Mouse (Mus musculus) hindbrain, postnatal 0 days (tissue): ENCODE measurements around the gene Otx2. TPM values are rescaled to one million over a fixed set of nuclear protein-coding genes. Genes with fewer than 3 reads are reported as not detected.

Source experiments
- ATAC-seq: fragments of 200-750 bp; cut with Nextera tagmentation; 2 replicates; pipeline ENCODE4 v1.8.0; 2017; ENCODE audit warnings: mild to moderate bottlenecking, moderate TSS enrichment, moderate library complexity
- DNase-seq: peaks from one replicate; pipeline ENCODE4 v3.0.0-alpha.2; 2015; ENCODE audit warnings: low spot score
- H3K27ac ChIP-seq: fragments of 300-500 bp; sonication (generic); 2 replicates; pipeline ENCODE4 v1.5.1; 2014; ENCODE audit warnings: mild to moderate bottlenecking
- H3K27me3 ChIP-seq: fragments of 300-500 bp; sonication (generic); 2 replicates; pipeline ENCODE4 v1.6.1; 2014; ENCODE audit warnings: low read length, mixed read lengths; ENCODE audit not compliant: insufficient read depth
- H3K36me3 ChIP-seq: fragments of 300-500 bp; sonication (generic); 2 replicates; pipeline ENCODE4 v1.6.1; 2014; ENCODE audit warnings: low read length, mixed read lengths; ENCODE audit not compliant: insufficient read depth
- H3K4me1 ChIP-seq: fragments of 300-500 bp; sonication (generic); 2 replicates; pipeline ENCODE4 v1.6.1; 2014; ENCODE audit warnings: antibody characterized with exemption, low read length, mixed read lengths; ENCODE audit not compliant: insufficient read depth
- H3K4me2 ChIP-seq: fragments of 300-500 bp; sonication (generic); 2 replicates; pipeline ENCODE4 v1.6.1; 2014; ENCODE audit warnings: low read depth, mild to moderate bottlenecking, low read length, moderate library complexity, mixed read lengths
- H3K4me3 ChIP-seq: fragments of 300-500 bp; sonication (generic); 2 replicates; pipeline ENCODE4 v1.5.1; 2014; ENCODE audit warnings: low read length
- H3K9ac ChIP-seq: fragments of 300-500 bp; sonication (generic); replicated peaks from 2 replicates; pipeline ENCODE4 v1.6.1; 2014; ENCODE audit warnings: mild to moderate bottlenecking, low read length, moderate library complexity, mixed read lengths
- H3K9me3 ChIP-seq: fragments of 300-500 bp; sonication (generic); 2 replicates; pipeline ENCODE4 v1.6.1; 2016; ENCODE audit warnings: low read length, mixed read lengths
- CTCF ChIP-seq: IDR thresholded peaks from 2 replicates; pipeline ENCODE4 v1.5.1; 2016; ENCODE audit warnings: antibody characterized with exemption, control low read depth, low read depth
- WGBS: fragments of 180-500 bp; shearing (Covaris S2); extraction: QIAGEN DNeasy Blood & Tissue Kit; methylation state at CpG from one replicate; pipeline ENCODE4 v1.1.7; 2014; 5-methylcytosine and 5-hydroxymethylcytosine counted together
- polyA plus RNA-seq: library from polyadenylated mRNA; unstranded; fragments of >200 nt; fragmentation: Nextera tagmentation; extraction: Ambion mirVana; gene quantifications from 2 replicates; pipeline ENCODE4 v1.2.1, GENCODE M21; 2015
- total RNA-seq: library from RNA; depleted of rRNA; stranded (reverse); fragments of >200 nt; gene quantifications from 2 replicates; pipeline ENCODE4 v1.2.3, GENCODE M21; 2014; rRNA removed

The Otx2 gene
- total RNA-seq (27.6 and 48.4 TPM in 2 replicates), polyA plus RNA-seq (31.1 and 33.2 TPM in 2 replicates)

DNA sequence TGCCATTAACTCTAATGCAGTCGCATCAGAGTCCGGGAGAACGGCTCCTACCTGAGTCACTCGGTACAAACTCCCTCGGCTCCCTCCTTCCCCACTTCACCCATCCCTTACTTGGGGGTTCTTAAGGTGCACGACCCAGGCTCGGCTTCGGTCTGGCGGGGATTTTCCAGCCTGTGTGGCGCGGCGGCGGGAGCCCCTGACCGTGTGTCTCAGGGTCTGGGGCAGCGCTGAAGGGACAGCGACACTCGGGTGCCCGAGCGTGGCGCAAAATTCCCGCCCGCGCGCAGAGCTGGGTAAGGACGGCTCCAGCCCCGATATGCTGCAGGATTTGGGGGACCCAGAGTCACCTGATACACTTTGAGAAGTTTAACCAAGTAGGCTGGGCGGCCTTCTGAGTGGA is at the start of gene Otx2:
Otx2 (minus strand) TSS at position 279 of the 400 bp plus-strand sequence.
- TF ChIP-seq CTCF = no peak
- 1% methylated on average over 27 of the region's 27 CpGs for WGBS
- H3K27me3 ChIP-seq = peaks cover 59% of the 10 kb centered on the region
- no peaks in the 10 kb centered on the region for H3K4me1 ChIP-seq
- H3K27ac ChIP-seq = peak within 1 kb of the TSS; percentile 15; the same call in 1 of the 2 replicates
- peak within 1 kb of the TSS; percentile 31 for H3K4me3 ChIP-seq
- peak within 1 kb of the TSS; percentile 52 for H3K4me2 ChIP-seq
- H3K36me3 ChIP-seq = no peaks in the 10 kb centered on the region
- H3K9me3 ChIP-seq = no peaks in the 10 kb centered on the region
- DNase-seq = no peak
- no peak for ATAC-seq
- H3K9ac ChIP-seq = peak within 1 kb of the TSS; percentile 41

DNA sequence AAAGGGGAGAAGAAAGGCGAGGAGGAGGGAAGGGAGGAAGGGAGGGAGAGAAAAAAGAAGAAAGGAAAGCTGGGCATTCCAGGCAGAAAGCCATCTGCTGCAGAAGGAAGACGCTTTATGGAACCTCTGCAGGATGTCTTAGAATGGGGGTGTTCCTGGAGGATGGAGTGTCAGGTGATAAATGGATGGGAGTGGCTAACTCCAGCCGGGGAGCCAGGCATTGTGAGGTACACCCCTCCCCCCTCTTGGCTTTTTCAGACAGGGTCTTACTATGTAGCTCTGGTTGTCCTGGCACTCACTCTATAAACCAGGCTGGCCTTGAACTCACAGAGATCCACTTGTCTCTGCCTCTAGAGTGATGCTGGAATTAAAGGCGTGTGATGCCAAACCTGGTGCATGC is 49.1 kb upstream of the Otx2 start:
- no peak for TF ChIP-seq CTCF
- Histone ChIP-seq H3K4me1 (no peaks in the 10 kb centered on the region), H3K27ac (no peak overlapping the region), H3K36me3 (no peaks in the 10 kb centered on the region), H3K4me2 (no peak overlapping the region), H3K4me3 (no peak overlapping the region), H3K9ac (no peak overlapping the region), H3K27me3 (no peaks in the 10 kb centered on the region), H3K9me3 (no peaks in the 10 kb centered on the region)
- 42% methylated on average over 4 of the region's 4 CpGs for WGBS
- DNase-seq (no peak), ATAC-seq (no peak)

DNA sequence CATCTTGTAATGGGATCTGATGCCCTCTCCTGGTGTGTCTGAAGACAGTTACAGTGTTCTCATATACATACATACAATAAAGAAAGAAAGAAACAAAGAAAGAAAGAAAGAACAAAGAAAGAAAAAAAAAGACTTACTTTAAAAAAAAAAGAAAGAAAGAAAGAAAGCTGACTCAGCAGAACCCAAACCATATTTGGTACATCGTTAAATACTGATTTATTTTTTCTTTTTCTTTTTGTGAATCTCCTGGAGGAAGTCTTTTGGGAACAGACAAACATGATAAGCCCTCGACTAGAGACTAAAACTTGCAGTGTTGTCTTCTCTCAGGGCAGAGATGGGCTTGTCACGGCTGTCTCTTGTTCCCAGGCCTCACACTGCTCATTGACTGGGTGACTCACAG is 45.7 kb upstream of the Otx2 start:
- no peak overlapping the region for H3K4me2 ChIP-seq
- no peak overlapping the region for H3K27ac ChIP-seq
- no peak overlapping the region for H3K9ac ChIP-seq
- H3K4me1 ChIP-seq = no peaks in the 10 kb centered on the region
- no peak overlapping the region for H3K4me3 ChIP-seq
- TF ChIP-seq CTCF = no peak
- no peaks in the 10 kb centered on the region for H3K27me3 ChIP-seq
- DNase-seq (no peak), ATAC-seq (no peak)
- no peaks in the 10 kb centered on the region for H3K36me3 ChIP-seq
- 79% methylated on average over 3 of the region's 3 CpGs for WGBS
- H3K9me3 ChIP-seq = no peaks in the 10 kb centered on the region

DNA sequence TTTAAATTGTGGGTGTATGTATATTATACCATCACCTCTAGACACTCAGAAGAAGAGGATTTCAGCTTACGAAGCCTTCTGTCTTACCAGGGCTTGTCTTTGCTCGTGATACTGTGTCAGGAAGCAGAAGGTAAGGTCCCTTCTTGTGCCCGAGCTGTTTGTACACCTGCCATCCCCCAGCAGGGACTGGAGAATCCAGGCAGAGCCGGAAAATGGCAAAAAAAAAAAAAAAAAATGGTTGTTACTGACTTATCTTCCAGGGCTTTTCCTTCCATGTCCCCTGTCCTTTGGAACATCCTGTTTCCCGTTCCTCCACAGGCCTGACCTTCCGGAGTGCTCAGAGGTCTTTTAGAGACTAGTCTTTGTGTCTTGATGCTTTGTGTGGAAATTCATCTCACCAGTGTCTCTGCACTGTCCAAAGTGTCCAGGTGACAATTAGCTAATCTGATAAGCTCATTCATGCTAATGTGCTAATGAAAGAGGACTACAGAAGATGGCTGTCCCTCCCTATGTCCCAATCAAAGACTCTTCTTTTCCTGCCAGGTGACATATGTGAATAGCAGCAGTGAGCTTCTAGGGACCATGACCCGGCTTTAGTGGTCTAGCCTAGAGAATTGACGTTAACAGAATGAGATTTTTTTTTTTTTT is 44.1 kb upstream of the Otx2 start:
- H3K4me3 ChIP-seq = no peak overlapping the region
- no peaks in the 10 kb centered on the region for H3K36me3 ChIP-seq
- no peak overlapping the region for H3K9ac ChIP-seq
- TF ChIP-seq CTCF = no peak
- H3K27me3 ChIP-seq = no peaks in the 10 kb centered on the region
- H3K9me3 ChIP-seq = no peaks in the 10 kb centered on the region
- H3K4me1 ChIP-seq = no peaks in the 10 kb centered on the region
- 0 out of 2 replicates have a peak, but pooled peaks have one; percentile 27 for ATAC-seq
- WGBS = 75% methylated on average over 8 of the region's 8 CpGs
- peak; percentile 9 for DNase-seq
- H3K27ac ChIP-seq = no peak overlapping the region
- H3K4me2 ChIP-seq = no peak overlapping the region

DNA sequence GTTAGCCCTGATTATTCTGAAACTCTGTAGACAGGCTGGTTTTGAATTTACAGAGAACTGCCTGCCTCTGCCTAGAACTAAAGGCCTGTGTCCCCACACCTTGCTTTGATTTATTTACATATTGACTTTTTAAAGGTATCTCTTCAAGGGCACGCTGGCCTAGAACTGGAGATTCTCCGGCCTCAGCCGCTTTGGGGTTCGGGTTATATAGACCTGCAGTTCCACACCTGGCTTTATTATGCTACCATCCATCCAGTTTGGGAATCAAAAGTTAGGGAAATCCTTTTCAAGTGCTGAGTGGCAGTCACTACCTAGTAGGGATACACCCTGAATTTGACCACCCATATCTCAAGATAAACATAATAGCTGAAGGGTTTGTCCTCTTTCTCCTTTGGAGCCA is 42.8 kb upstream of the Otx2 start:
- Histone ChIP-seq H3K27me3 (no peaks in the 10 kb centered on the region), H3K4me3 (no peak overlapping the region), H3K4me2 (no peak overlapping the region), H3K4me1 (no peaks in the 10 kb centered on the region), H3K27ac (no peak overlapping the region), H3K9me3 (no peaks in the 10 kb centered on the region), H3K9ac (no peak overlapping the region), H3K36me3 (no peaks in the 10 kb centered on the region)
- TF ChIP-seq CTCF = no peak
- DNase-seq = no peak
- WGBS = 95% methylated on average over 4 of the region's 4 CpGs
- ATAC-seq = no peak

DNA sequence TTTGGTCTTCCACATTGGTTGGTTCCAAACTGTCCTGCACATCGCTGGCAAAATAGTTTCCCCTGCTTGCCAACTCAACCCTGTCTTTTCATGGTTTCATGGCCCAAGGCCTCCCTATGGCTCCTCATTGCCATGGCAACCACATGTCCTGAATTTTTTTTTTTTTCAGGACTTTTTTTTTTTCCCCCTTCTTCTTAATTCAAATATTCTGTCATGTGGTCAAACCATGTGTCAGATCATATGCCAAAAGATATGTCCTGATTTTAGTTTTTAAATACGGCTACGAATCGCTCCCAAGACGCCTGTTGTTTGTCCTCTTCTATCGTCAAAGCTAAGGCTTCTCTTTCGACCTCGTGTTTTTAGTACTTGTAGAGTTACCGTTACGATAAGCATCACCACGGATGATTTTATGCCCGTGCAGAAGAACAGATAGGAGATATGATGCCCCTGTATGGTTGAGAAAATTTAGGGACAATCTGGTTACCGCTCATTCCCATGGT is 37.3 kb upstream of the Otx2 start:
- Histone ChIP-seq H3K36me3 (no peaks in the 10 kb centered on the region), H3K4me3 (no peak overlapping the region; the same call in 1 of the 2 replicates), H3K4me1 (peaks cover 5% of the 10 kb centered on the region; the same call in 1 of the 2 replicates), H3K9ac (no peak overlapping the region), H3K4me2 (peak overlapping the region; percentile 60), H3K27ac (peak overlapping the region; percentile 64; the same call in 1 of the 2 replicates), H3K9me3 (no peaks in the 10 kb centered on the region), H3K27me3 (peaks cover 10% of the 10 kb centered on the region)
- 51% methylated on average over 13 of the region's 13 CpGs for WGBS
- no peak for TF ChIP-seq CTCF
- DNase-seq (peak; percentile 76), ATAC-seq (peak; percentile 75)
